Mouse (Mus musculus) bone marrow, adult 2 months (tissue): Measurements from ENCODE around the gene A030005K14Rik.

Source experiments
- CTCF ChIP-seq: fragments of 200-500 bp; IDR thresholded peaks from 2 replicates; pipeline ENCODE4 v1.5.1; 2011; ENCODE audit warnings: low read length, control low read depth; ENCODE audit not compliant: control insufficient read depth, insufficient read depth
- POLR2A ChIP-seq: fragments of 200-500 bp; IDR thresholded peaks from 2 replicates; pipeline ENCODE4 v1.6.1; 2011; ENCODE audit warnings: low read depth, mild to moderate bottlenecking, control low read depth, low read length, borderline replicate concordance; ENCODE audit not compliant: control insufficient read depth

DNA sequence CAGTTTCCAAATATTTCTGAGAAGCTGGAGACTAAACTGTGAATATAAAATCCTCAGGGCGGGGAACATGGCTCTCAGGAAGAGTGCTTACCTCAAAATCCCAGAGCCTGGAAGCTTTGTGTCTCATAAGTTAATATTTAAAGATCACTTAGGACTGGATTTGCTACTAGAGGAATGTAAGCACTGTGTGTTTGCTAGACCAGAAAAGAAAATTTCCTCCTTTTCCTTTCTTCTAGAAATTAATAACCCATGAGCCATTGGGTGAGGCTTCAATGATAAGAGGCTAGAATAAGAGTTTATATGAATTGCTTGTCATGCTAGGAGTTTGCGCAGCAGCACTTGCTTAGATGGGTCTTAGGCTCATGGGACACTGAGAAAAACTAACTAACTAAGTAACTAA is 25.6 kb upstream of the A030005K14Rik start:
- TF ChIP-seq POLR2A (no peak), CTCF (no peak)
